Mouse (Mus musculus) heart, adult 9 months (tissue): ENCODE measurements at regions not wholly inside any gene's neighbourhood (a gene's known extent, or its start where the extent isn't known, plus 50 kb on each side); places are given as distances from the start of the nearest gene placed in this dataset.

Experiments
- DNase-seq, 2 experiments: peaks; one replicate each; pipeline ENCODE4 v3.0.0; 2022; ENCODE audit warnings: low spot score in 2 of 2

GRCm38 (mm10) chr12:112438206-112438605, 51.0 kb upstream of the A530016L24Rik start:
- DNase-seq = no peak
